Mouse (Mus musculus) limb, embryonic 10.5 days (tissue): ENCODE data around the gene Pik3cb. TPM values are rescaled to one million over a fixed set of nuclear protein-coding genes. Genes with fewer than 3 reads are reported as not detected.

Source experiments
- DNase-seq: peaks from one replicate; pipeline ENCODE4 v3.0.0-alpha.2; 2017; ENCODE audit warnings: low spot score
- H3K27ac ChIP-seq: fragments of 300-500 bp; sonication (generic); 2 replicates; pipeline ENCODE4 v1.5.1; 2016; ENCODE audit warnings: mild to moderate bottlenecking
- H3K27me3 ChIP-seq: fragments of 300-500 bp; sonication (generic); 2 replicates; pipeline ENCODE4 v1.6.1; 2016; ENCODE audit warnings: low read depth, mild to moderate bottlenecking; ENCODE audit not compliant: poor library complexity, severe bottlenecking
- H3K36me3 ChIP-seq: fragments of 300-500 bp; sonication (generic); 2 replicates; pipeline ENCODE4 v1.6.1; 2016; ENCODE audit warnings: mild to moderate bottlenecking, moderate library complexity
- H3K4me1 ChIP-seq: fragments of 300-500 bp; sonication (generic); 2 replicates; pipeline ENCODE4 v1.6.1; 2016
- H3K4me3 ChIP-seq: fragments of 300-500 bp; sonication (generic); 2 replicates; pipeline ENCODE4 v1.5.1; 2016; ENCODE audit warnings: mild to moderate bottlenecking, moderate library complexity
- H3K9me3 ChIP-seq: fragments of 300-500 bp; sonication (generic); replicated peaks from 2 replicates; pipeline ENCODE4 v1.6.1; 2016; ENCODE audit warnings: mild to moderate bottlenecking
- WGBS: fragments of 180-500 bp; shearing (Covaris S2); methylation state at CpG from one replicate; pipeline ENCODE4 v1.1.7; 2016; 5-methylcytosine and 5-hydroxymethylcytosine counted together
- polyA plus RNA-seq: library from polyadenylated mRNA; unstranded; fragments of >200 nt; fragmentation: Nextera tagmentation; extraction: Ambion mirVana; gene quantifications from 2 replicates; pipeline ENCODE4 v1.2.1, GENCODE M21; 2016

Pik3cb gene
- polyA plus RNA-seq, 1 experiment from 2014 or later, result 1.1 TPM

DNA sequence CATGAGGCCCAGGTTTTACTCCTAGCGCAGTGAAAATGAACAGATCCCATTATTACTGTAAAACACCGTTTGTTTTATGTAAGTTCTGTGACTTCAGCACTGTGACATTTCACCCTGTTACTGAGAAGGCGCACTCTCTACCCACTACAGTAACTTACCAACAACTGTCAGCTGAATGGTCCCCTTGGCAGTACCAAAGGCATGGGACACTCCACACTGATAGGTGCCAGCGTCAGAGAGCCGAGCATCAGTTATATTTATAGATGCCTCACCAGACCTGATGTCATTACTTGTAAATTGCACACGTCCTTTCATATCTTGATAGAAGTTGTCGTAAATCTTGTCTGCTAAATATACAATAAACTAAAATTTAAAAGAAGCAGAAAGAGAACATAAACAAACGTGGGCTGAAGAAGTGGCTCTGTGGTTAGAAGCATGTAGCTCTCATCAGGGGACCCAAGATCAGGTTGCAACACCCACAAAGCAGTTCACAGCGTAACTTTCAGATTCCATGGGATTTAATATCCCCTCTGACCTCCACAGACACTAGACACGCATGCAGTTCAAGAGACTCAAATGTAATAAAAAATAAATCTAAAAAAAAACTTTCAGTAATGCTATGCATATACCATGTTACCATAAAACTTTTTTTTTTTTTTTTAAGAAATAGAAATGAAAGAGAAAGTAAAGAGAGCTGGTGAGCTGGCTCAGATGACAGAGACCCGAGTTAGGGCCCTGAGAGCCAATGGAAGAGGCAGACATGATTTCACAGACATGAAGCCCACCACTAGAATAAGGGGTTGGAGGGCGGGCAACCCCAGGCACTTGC is 131.1 kb downstream of the Pik3cb start:
- no peaks in the 10 kb centered on the region for H3K9me3 ChIP-seq
- no peak overlapping the region for H3K4me3 ChIP-seq
- no peak for DNase-seq
- no peak overlapping the region for H3K27ac ChIP-seq
- peaks cover 6% of the 10 kb centered on the region for H3K36me3 ChIP-seq
- 83% methylated on average over 12 of the region's 12 CpGs for WGBS
- no peaks in the 10 kb centered on the region for H3K27me3 ChIP-seq
- peaks cover 5% of the 10 kb centered on the region for H3K4me1 ChIP-seq

GRCm38 (mm10) chr9:99001326-99001725 is 139.1 kb downstream of the Pik3cb start:
- Histone ChIP-seq H3K9me3 (no peaks in the 10 kb centered on the region), H3K27ac (no peak overlapping the region), H3K4me3 (no peak overlapping the region), H3K36me3 (peaks cover 47% of the 10 kb centered on the region), H3K4me1 (no peaks in the 10 kb centered on the region), H3K27me3 (no peaks in the 10 kb centered on the region)
- DNase-seq, result no peak
- whole genome bisulfite sequencing, result 96% methylated on average over 6 of the region's 6 CpGs

- Histone ChIP-seq H3K4me3 (no peak overlapping the region), H3K36me3 (peaks cover 51% of the 10 kb centered on the region), H3K27ac (no peak overlapping the region), H3K27me3 (no peaks in the 10 kb centered on the region), H3K9me3 (no peaks in the 10 kb centered on the region), H3K4me1 (no peaks in the 10 kb centered on the region)
- DNase-seq, result no peak
- 87% methylated on average over 9 of the region's 9 CpGs for WGBS
Measured at GRCm38 (mm10) chr9:98999881-99000339, 140.5 kb downstream of the Pik3cb start.

DNA sequence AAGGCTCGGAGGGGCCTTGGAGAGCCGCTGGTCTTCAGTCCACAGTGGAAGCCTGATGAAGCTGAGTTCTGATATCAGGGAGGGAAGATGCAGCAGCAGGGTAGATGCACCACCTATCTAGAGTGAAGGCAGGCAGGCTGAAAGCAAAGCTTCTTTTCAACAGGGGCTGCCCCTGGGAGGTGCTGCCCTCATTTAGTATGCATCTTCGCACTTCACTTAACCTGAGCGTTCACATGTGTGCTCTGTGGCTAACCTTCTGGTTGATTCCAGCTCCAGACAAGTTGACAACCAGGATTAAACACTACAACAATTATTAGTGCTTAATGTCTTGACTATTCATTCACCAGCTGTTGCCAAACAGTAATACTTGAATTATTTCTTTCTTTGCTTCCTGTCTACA is 146.3 kb downstream of the Pik3cb start:
- Histone ChIP-seq H3K9me3 (no peaks in the 10 kb centered on the region), H3K4me3 (no peak overlapping the region), H3K4me1 (no peaks in the 10 kb centered on the region), H3K36me3 (peaks cover 30% of the 10 kb centered on the region), H3K27me3 (no peaks in the 10 kb centered on the region), H3K27ac (no peak overlapping the region)
- DNase-seq, result no peak
- WGBS, result 91% methylated on average over 4 of the region's 4 CpGs

DNA sequence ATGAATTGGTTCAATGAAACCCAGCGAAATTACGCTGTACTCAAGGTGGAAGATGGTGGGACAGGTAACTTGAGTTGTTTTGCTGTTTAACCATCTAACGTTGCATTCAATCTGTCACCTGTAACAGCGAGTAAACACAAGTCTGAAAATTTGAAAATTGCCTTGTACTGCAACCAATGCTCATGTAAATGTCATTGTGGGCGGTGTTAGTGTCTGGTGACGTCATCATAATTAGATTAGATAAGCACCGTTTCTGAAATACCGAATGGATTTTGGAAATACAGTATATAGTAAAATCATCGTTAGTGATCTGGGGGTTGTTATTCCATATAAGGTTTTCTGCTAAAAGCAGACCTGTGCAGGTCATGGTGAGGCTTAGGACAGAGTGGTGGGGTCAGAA is 153.3 kb downstream of the Pik3cb start:
- 57% methylated on average over 9 of the region's 9 CpGs for WGBS
- Histone ChIP-seq H3K27me3 (peaks cover 18% of the 10 kb centered on the region), H3K4me3 (peak overlapping the region; percentile 88), H3K36me3 (no peaks in the 10 kb centered on the region), H3K27ac (no peak overlapping the region), H3K4me1 (peaks cover 17% of the 10 kb centered on the region; the same call in 1 of the 2 replicates), H3K9me3 (no peaks in the 10 kb centered on the region)
- no peak for DNase-seq

Other genes starting within 250 kb of the Pik3cb start
- not detected in 2 replicates for gene 7420426K07Rik, start 237.5 kb downstream of the Pik3cb start, polyA plus RNA-seq
- gene Foxl2, start 185.3 kb downstream of the Pik3cb start, polyA plus RNA-seq, result not detected in 2 replicates
- gene Faim, start 154.2 kb downstream of the Pik3cb start, polyA plus RNA-seq, result 54.4 and 57.3 TPM in 2 replicates
- gene Gm1123, start 104.9 kb downstream of the Pik3cb start, polyA plus RNA-seq, result not detected in 2 replicates
- gene Faiml, start 96.6 kb upstream of the Pik3cb start, polyA plus RNA-seq, result not detected in 2 replicates
- gene Cep70, start 102.7 kb upstream of the Pik3cb start, polyA plus RNA-seq, result 29.8 and 36.4 TPM in 2 replicates
- 0.33 and 0.36 TPM in 2 replicates for gene Esyt3, start 217.9 kb upstream of the Pik3cb start, polyA plus RNA-seq